Mouse (Mus musculus): ENCODE measurements around the gene Ftcd. TPM values are rescaled to one million over a fixed set of nuclear protein-coding genes. Genes with fewer than 3 reads are reported as not detected.

The Ftcd gene
- 0.16 TPM in 1 of 2 replicates, not detected in the other for polyA plus RNA-seq (2015; fragmentation: Nextera tagmentation; extraction: Ambion mirVana)

DNA sequence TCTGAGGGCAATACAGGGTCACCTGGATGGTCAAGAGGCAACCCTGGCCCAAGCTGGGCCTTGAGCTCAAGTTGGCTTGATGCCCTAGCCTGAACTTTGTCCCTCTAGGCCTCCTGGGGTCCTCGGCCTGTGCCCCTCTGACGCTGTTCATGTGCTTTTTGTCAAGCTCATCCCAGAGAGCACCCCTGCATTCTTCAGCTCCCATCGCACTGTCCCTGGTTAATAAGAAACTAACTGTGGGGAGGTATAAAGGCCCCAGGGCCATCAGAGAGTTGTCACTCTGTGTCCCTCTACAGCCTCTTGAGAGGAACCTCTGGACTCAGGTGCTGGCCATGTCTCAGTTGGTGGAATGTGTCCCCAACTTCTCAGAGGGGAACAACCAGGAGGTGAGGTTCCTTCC, at the start of gene Ftcd:
TSS of gene Ftcd (plus strand) at position 275 of the 400 bp plus-strand sequence.
- 72% methylated on average over 3 of the region's 3 CpGs for WGBS

DNA sequence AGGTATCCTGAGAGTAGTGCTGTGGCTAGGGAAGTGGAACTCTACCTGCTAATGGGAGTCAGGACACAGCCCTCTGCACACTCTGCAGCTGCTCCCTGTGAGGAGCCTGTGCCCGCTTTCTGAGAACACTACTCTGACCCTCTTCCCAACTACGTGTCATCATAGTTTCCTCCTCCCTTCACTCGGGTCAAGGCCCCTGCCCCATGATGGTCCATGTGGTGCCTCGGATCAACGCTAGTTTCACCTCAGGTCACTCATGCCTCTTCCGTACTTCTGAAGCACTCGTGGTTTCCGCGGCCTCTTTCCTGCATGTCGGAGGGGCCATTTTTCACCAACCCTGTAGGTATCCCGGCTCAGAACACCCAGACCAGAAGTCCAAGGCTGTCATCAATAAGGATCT, 44.5 kb upstream of the Ftcd start:
- Histone ChIP-seq H3K27me3 (no peaks in the 10 kb centered on the region), H3K9ac (peak overlapping the region; percentile 89), H3K9me3 (no peaks in the 10 kb centered on the region), H3K4me1 (replicated peaks) (peaks cover 36% of the 10 kb centered on the region), H3K4me3 (peak overlapping the region; percentile 74), H3K4me2 (peak overlapping the region; percentile 79), H3K36me3 (peaks cover 22% of the 10 kb centered on the region), H3K27ac (peak overlapping the region; percentile 14)
- 2% methylated on average over 11 of the region's 11 CpGs for WGBS
- ATAC-seq (ENCODE audit: low FRiP score), result no peak; the same call in 1 of the 2 replicates

More for the DNA sequence above, at the start of gene Ftcd:
- H3K4me1 ChIP-seq (replicated peaks), result no peaks in the 10 kb centered on the region
- H3K27me3 ChIP-seq, result no peaks in the 10 kb centered on the region
- H3K36me3 ChIP-seq, result no peaks in the 10 kb centered on the region
- H3K4me2 ChIP-seq, result no peak within 1 kb of the TSS
- no peak for ATAC-seq (ENCODE audit: low FRiP score)
- no peak within 1 kb of the TSS for H3K9ac ChIP-seq
- H3K9me3 ChIP-seq, result no peaks in the 10 kb centered on the region
- H3K4me3 ChIP-seq, result no peak within 1 kb of the TSS
- H3K27ac ChIP-seq, result no peak within 1 kb of the TSS

DNA sequence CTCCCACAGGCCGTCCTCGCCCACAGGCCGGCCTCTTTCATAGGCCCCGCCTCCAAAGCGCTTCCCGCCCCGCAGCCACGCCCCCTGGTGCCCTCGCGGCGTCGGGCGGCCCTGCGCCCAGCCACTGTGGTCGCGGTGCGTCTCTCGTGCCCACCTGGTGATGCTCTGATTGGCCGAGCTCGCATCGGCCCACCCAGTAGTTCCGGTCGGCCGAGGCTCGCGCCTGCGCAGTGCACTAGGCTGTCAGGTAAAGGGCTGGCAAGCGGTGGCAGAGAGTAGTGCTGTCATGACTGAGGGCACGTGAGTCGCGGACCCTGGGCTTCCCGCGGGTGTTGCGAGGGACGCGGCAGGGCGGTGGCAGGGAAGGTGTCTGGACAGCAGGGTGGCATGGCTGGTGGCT, 44.1 kb upstream of the Ftcd start, which contains the start of gene Lss:
TSS of gene Lss (plus strand) at position 214 of the 400 bp plus-strand sequence.
- Histone ChIP-seq H3K9ac (peak within 1 kb of the TSS; percentile 89), H3K4me2 (peak within 1 kb of the TSS; percentile 79), H3K4me3 (peak within 1 kb of the TSS; percentile 74), H3K27me3 (no peaks in the 10 kb centered on the region), H3K4me1 (replicated peaks) (peaks cover 36% of the 10 kb centered on the region), H3K36me3 (peaks cover 27% of the 10 kb centered on the region), H3K27ac (peak within 1 kb of the TSS; percentile 86), H3K9me3 (no peaks in the 10 kb centered on the region)
- peak; percentile 100 for ATAC-seq (ENCODE audit: low FRiP score)
- WGBS, result under 1% methylated on average over 37 of the region's 37 CpGs

DNA sequence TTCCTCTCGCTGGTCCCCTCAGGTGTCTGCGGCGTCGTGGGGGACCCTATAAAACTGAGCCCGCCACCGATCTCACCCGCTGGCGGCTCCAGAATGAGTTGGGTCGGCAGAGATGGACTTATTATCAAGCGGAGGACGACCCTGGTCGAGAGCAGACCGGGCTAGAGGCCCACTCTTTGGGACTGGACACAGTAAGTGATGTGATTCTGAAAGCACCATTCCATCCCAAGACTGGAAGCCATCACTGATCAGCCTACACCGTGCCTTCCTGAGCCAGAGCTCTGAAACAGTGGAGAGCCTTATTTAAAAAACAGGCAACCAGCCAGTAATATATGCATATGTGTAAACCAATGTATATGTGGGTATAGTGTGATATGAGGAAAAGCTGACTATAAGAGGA, 43.6 kb upstream of the Ftcd start:
- H3K4me1 ChIP-seq (replicated peaks), result peaks cover 36% of the 10 kb centered on the region
- WGBS, result 1% methylated on average over 14 of the region's 14 CpGs
- H3K4me3 ChIP-seq, result peak overlapping the region; percentile 74
- peaks cover 31% of the 10 kb centered on the region for H3K36me3 ChIP-seq
- H3K9me3 ChIP-seq, result no peaks in the 10 kb centered on the region
- H3K27me3 ChIP-seq, result no peaks in the 10 kb centered on the region
- peak overlapping the region; percentile 79 for H3K4me2 ChIP-seq
- peak; percentile 46 for ATAC-seq (ENCODE audit: low FRiP score)
- H3K9ac ChIP-seq, result peak overlapping the region; percentile 89
- H3K27ac ChIP-seq, result peak overlapping the region; percentile 86

DNA sequence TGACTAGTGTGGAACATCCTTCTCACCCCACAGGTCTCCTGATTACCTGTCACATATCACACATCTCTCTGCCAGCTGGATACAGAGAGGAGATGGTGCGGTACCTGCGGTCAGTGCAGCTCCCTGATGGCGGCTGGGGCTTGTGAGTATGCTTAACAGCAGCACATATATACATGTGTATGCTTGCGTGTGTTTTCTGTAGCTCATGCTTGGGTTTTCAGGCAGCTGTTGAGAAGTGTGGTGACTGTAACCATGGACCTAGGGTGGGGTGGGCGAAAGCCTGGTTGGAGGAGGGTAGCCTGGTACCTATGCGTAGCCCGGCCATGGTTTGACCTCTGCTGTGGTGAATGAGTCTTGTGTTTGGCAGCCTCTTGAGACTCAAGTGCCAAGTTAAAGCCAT, 39.9 kb upstream of the Ftcd start:
- peaks cover 68% of the 10 kb centered on the region for H3K36me3 ChIP-seq
- no peaks in the 10 kb centered on the region for H3K27me3 ChIP-seq
- WGBS, result 99% methylated on average over 7 of the region's 7 CpGs
- no peak overlapping the region for H3K4me3 ChIP-seq
- no peaks in the 10 kb centered on the region for H3K9me3 ChIP-seq
- H3K27ac ChIP-seq, result no peak overlapping the region
- H3K4me2 ChIP-seq, result no peak overlapping the region
- peaks cover 32% of the 10 kb centered on the region for H3K4me1 ChIP-seq (replicated peaks)
- no peak for ATAC-seq (ENCODE audit: low FRiP score)
- no peak overlapping the region for H3K9ac ChIP-seq

DNA sequence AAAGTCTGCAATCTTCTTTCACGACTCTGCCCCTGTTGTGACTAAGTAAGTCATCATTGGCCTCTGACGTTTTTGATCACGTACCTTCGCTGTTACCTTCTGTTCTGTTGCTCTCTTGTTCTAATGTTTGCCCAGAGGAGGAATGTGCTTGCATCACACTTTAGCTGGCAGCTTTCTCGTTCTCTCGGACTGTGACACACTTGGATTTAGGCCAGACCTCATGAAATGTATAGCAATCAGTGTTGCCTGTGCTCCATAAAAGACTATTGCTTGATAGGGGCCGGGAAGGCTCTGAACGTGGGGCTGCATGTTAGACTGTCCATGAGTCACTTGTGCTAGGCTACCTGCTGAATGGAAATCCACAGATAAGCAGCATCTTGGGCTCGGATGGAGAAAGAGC, 37.8 kb upstream of the Ftcd start:
- Histone ChIP-seq H3K4me1 (replicated peaks) (peaks cover 18% of the 10 kb centered on the region), H3K27me3 (no peaks in the 10 kb centered on the region), H3K9ac (no peak overlapping the region), H3K36me3 (peaks cover 89% of the 10 kb centered on the region), H3K9me3 (no peaks in the 10 kb centered on the region), H3K27ac (no peak overlapping the region), H3K4me3 (no peak overlapping the region), H3K4me2 (no peak overlapping the region)
- ATAC-seq (ENCODE audit: low FRiP score), result no peak
- WGBS, result 85% methylated on average over 9 of the region's 9 CpGs

DNA sequence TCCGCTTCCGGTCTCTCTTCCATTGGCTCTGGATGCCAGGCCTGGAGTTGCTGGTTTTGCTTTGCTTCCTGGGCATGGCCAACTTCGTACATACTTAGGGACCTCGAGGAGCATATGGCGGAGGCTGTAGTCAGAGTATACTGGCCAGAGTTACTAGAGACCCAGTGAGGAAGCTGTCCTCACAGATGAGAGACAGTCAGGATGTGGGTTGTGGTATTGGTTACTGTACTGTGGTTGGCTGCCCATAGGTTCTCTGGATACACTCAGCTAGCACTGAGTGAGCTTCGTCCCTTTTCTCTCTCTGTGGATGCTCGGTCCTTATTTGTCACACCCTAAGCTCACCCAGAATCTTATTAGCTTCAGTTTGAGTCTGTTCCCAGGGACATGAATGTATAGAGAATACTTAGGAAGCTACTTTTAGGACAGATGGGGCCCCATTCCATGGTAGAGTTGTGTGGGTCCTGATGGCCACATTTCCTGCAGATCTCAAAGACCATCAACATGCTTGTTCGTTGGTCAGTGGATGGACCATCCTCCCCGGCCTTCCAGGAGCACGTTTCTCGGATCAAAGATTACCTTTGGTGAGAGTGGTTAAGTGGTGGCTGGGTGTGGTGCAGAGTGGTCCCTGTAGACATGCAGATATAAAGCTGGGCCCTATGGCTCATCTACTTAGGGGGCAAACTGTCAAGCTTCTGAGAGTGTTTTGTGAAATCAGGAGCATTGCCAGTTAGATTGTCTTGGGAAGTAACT, 33.9 kb upstream of the Ftcd start:
- ATAC-seq (ENCODE audit: low FRiP score), result no peak
- Histone ChIP-seq H3K27ac (no peak overlapping the region), H3K4me1 (replicated peaks) (no peaks in the 10 kb centered on the region), H3K36me3 (peaks cover 100% of the 10 kb centered on the region), H3K9ac (no peak overlapping the region), H3K4me3 (no peak overlapping the region), H3K4me2 (no peak overlapping the region), H3K9me3 (no peaks in the 10 kb centered on the region), H3K27me3 (no peaks in the 10 kb centered on the region)
- WGBS, result 95% methylated on average over 11 of the region's 11 CpGs

DNA sequence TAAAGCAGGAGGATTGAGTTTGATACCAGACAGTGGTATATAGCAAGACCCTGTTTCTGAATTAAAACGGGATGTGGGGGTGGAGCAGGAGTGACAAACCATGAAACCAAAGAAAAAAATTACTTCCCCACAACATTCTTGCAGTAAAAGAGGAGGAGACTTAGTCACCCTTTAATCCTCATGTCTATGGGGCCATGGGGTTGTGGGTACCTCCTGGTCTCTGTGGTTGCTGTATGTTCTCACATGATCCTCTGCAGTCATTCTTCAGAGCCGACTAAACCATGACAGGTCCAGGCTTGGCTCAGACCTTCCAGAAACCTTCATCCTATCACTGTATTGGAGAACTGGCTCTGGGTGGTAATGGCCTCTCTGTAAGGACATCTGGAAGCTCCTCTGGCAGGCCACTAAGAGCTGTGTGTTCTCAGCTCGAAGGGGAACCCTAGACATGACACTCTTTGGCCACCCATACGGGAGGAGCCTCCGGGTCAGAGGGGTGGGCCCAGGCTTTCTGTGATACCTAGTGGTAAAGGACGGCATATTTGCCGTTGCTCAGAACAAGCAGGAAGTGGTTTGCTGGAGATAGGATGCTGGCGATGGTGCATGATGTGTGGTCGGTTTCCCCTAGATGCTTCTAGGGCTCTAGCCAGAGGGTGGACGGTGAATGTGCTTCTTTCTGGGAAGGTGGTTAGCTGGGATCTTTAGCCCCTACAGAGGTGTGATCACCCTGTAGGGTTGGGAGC, 32.6 kb upstream of the Ftcd start:
- H3K4me1 ChIP-seq (replicated peaks), result no peaks in the 10 kb centered on the region
- H3K4me2 ChIP-seq, result no peak overlapping the region
- 94% methylated on average over 10 of the region's 10 CpGs for WGBS
- no peak overlapping the region for H3K27ac ChIP-seq
- H3K9ac ChIP-seq, result no peak overlapping the region
- no peak for ATAC-seq (ENCODE audit: low FRiP score)
- H3K27me3 ChIP-seq, result no peaks in the 10 kb centered on the region
- H3K9me3 ChIP-seq, result no peaks in the 10 kb centered on the region
- H3K36me3 ChIP-seq, result peaks cover 100% of the 10 kb centered on the region
- H3K4me3 ChIP-seq, result no peak overlapping the region

DNA sequence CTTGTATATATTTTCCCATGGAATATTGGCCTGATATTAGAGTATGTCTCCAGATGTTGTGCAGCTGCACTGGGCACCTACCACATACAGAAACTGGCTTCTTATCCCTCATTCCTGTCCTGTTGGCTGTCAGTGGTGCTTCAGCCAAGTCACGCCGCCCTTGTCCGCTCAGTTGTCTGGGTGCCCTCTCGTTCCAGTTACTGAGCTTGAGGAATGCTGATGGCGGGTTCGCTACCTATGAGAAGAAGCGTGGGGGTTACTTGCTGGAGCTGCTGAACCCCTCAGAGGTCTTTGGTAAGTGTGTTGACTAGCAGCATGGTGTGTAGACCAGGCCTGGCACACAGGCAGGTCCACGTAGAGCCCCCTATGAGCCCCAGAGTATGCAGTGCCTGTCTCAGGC, 28.9 kb upstream of the Ftcd start:
- Histone ChIP-seq H3K4me1 (replicated peaks) (no peaks in the 10 kb centered on the region), H3K27ac (no peak overlapping the region), H3K9ac (no peak overlapping the region), H3K27me3 (no peaks in the 10 kb centered on the region), H3K4me2 (no peak overlapping the region), H3K36me3 (peaks cover 100% of the 10 kb centered on the region), H3K4me3 (no peak overlapping the region), H3K9me3 (no peaks in the 10 kb centered on the region)
- 91% methylated on average over 8 of the region's 8 CpGs for WGBS
- no peak for ATAC-seq (ENCODE audit: low FRiP score)

DNA sequence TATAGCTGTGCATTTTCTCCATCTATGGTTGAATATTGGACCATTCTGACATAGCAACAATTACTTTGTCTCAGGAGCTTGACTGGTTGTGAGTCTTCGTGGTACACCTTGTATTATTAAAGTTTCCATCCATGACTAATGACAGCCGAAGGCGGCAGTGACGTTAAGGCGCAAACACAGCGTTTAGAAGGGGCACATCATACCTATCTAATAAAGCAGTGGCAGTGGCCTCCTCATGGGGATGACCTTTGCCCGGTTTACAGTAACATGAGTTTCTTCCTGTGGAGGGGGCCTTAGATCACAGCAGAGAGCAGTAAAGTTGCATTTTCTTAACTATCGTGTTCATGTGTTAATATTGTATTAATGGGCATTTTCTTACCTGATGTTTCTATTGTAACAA, 27.2 kb upstream of the Ftcd start:
- no peaks in the 10 kb centered on the region for H3K27me3 ChIP-seq
- H3K9ac ChIP-seq, result no peak overlapping the region
- 93% methylated on average over 8 of the region's 8 CpGs for WGBS
- H3K27ac ChIP-seq, result no peak overlapping the region
- H3K4me3 ChIP-seq, result no peak overlapping the region
- no peaks in the 10 kb centered on the region for H3K4me1 ChIP-seq (replicated peaks)
- H3K4me2 ChIP-seq, result no peak overlapping the region
- peaks cover 100% of the 10 kb centered on the region for H3K36me3 ChIP-seq
- ATAC-seq (ENCODE audit: low FRiP score), result no peak
- no peaks in the 10 kb centered on the region for H3K9me3 ChIP-seq

DNA sequence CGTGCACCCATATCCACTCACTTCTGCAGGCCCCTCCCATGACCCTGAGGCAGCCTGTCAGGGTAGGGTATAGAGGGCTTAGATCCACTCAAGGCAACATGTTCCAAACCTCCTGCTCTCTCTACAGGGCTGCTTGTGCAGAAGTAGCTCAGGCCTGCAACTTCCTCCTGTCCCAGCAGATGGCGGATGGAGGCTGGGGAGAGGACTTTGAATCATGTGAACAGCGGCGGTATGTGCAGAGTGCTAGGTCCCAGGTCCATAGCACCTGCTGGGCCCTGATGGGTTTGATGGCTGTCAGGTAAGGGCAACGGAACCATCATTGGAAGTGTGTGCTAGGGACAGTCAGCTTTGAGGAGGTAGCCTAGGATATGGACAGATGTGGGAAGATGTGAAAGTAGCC, 25.0 kb upstream of the Ftcd start:
- Histone ChIP-seq H3K36me3 (peaks cover 97% of the 10 kb centered on the region), H3K4me1 (replicated peaks) (no peaks in the 10 kb centered on the region), H3K9ac (no peak overlapping the region), H3K4me2 (no peak overlapping the region), H3K4me3 (no peak overlapping the region), H3K27me3 (no peaks in the 10 kb centered on the region), H3K27ac (no peak overlapping the region), H3K9me3 (no peaks in the 10 kb centered on the region)
- ATAC-seq (ENCODE audit: low FRiP score), result no peak
- WGBS, result 88% methylated on average over 5 of the region's 5 CpGs

DNA sequence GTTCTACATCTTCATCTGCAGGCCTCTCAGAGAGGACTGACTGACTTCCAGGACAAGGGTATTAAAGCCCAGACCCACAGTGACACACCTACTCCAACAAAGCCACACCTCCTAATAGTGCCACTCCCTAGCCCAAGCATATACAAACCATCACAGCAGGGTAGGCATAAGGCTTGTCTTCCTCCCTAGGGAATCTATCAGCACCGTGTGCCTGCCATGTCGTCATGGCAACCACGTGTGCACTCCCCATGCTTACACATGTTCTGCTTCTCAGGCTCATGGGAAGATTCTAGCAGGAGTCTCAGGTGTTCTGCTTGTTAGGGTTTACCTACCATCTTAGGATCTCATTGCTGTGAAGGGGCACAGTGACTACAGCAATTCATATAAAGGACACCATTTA, 23.9 kb upstream of the Ftcd start:
- Histone ChIP-seq H3K4me3 (no peak overlapping the region), H3K4me1 (replicated peaks) (no peaks in the 10 kb centered on the region), H3K36me3 (peaks cover 92% of the 10 kb centered on the region), H3K9me3 (no peaks in the 10 kb centered on the region), H3K27me3 (no peaks in the 10 kb centered on the region), H3K9ac (no peak overlapping the region), H3K4me2 (no peak overlapping the region), H3K27ac (no peak overlapping the region)
- 73% methylated on average over 3 of the region's 3 CpGs for WGBS
- no peak for ATAC-seq (ENCODE audit: low FRiP score)

Measured in hindbrain, embryonic 13.5 days (tissue).